Mouse (Mus musculus) E14TG2a.4 (cell line): ENCODE results near the gene Polq.

Source experiments
- CTCF ChIP-seq: conservative IDR thresholded peaks from 2 replicates; pipeline ENCODE4 v1.5.1; 2014; ENCODE audit warnings: low read length
- NANOG ChIP-seq: IDR thresholded peaks from 2 replicates; pipeline ENCODE4 v1.6.1; 2014; ENCODE audit warnings: borderline replicate concordance, low read length, mixed read lengths
- POU5F1 ChIP-seq: IDR thresholded peaks from 2 replicates; pipeline ENCODE4 v1.6.1; 2014; ENCODE audit warnings: low read length, borderline replicate concordance

DNA sequence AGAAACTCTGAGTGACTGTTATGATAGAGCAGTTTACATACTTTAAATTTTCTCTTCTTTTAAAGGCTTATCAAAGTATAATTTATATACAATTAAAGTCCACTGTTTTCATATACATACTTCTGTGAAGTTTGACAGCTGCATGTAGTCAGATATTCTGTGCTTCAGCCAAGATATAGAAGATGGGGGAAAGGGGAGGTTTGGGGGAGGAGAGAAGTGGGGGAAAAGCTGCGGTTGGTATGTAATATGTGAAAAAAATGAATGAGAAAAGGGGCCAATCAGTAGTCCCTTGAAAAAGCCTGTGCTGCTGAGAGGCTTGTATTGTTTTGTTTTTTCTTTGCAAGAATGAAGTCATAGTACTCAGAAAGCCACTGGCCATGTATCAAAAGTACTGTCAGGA, 78.1 kb downstream of the Polq start:
- no peak for TF ChIP-seq POU5F1
- no peak for TF ChIP-seq CTCF
- no peak for TF ChIP-seq NANOG
